Mouse (Mus musculus) liver, postnatal 0 days (tissue): Measurements from ENCODE around the gene Mydgf.
A peak's percentile ranks its signal among the peaks of the same experiment; 100 is the strongest.

Source experiments
- CTCF ChIP-seq: sonication (generic); IDR thresholded peaks from 2 replicates; pipeline ENCODE4 v1.5.1; 2016; ENCODE audit warnings: antibody characterized with exemption, low read depth
- EP300 ChIP-seq: IDR thresholded peaks from 2 replicates; pipeline ENCODE4 v1.6.1; 2016; ENCODE audit warnings: antibody characterized with exemption, low read depth, mild to moderate bottlenecking

GRCm38 (mm10) chr17:56219805-56220204 is 36.1 kb upstream of the Mydgf start:
- TF ChIP-seq CTCF = no peak
- peak; percentile 53; the same call in 1 of the 2 replicates for TF ChIP-seq EP300
